Mouse (Mus musculus) midbrain, postnatal 0 days (tissue): ENCODE measurements around the gene Btbd7. TPM values are rescaled to one million over a fixed set of nuclear protein-coding genes. Genes with fewer than 3 reads are reported as not detected.

Experiments used
- ATAC-seq: fragments of 200-750 bp; cut with Nextera tagmentation; 2 replicates; pipeline ENCODE4 v1.8.0; 2017; ENCODE audit warnings: moderate number of reproducible peaks, mild to moderate bottlenecking, moderate TSS enrichment, moderate library complexity; ENCODE audit not compliant: low FRiP score
- DNase-seq: peaks from one replicate; pipeline ENCODE4 v3.0.0-alpha.2; 2015; ENCODE audit warnings: low spot score
- H3K27ac ChIP-seq: fragments of 300-500 bp; sonication (generic); 2 replicates; pipeline ENCODE4 v1.5.1; 2014; ENCODE audit warnings: low read depth, mild to moderate bottlenecking, low read length, mixed read lengths
- H3K27me3 ChIP-seq: fragments of 300-500 bp; sonication (generic); 2 replicates; pipeline ENCODE4 v1.6.1; 2014; ENCODE audit warnings: low read length, control low read depth, mixed read lengths; ENCODE audit not compliant: insufficient read depth
- H3K36me3 ChIP-seq: fragments of 300-500 bp; sonication (generic); 2 replicates; pipeline ENCODE4 v1.6.1; 2014; ENCODE audit warnings: low read length, control low read depth, mixed read lengths; ENCODE audit not compliant: insufficient read depth
- H3K4me1 ChIP-seq: fragments of 300-500 bp; sonication (generic); 2 replicates; pipeline ENCODE4 v1.6.1; 2014; ENCODE audit warnings: mild to moderate bottlenecking, control low read depth, antibody characterized with exemption, low read length, mixed read lengths; ENCODE audit not compliant: insufficient read depth
- H3K4me2 ChIP-seq: fragments of 300-500 bp; sonication (generic); 2 replicates; pipeline ENCODE4 v1.6.1; 2014; ENCODE audit warnings: low read depth, mild to moderate bottlenecking, low read length, mixed read lengths; ENCODE audit not compliant: poor library complexity, severe bottlenecking
- H3K4me3 ChIP-seq: fragments of 300-500 bp; sonication (generic); 2 replicates; pipeline ENCODE4 v1.5.1; 2014; ENCODE audit warnings: low read depth, mild to moderate bottlenecking, low read length, moderate library complexity
- H3K9ac ChIP-seq: fragments of 300-500 bp; sonication (generic); replicated peaks from 2 replicates; pipeline ENCODE4 v1.6.1; 2014; ENCODE audit warnings: mild to moderate bottlenecking, low read length, moderate library complexity, mixed read lengths; ENCODE audit not compliant: poor library complexity, severe bottlenecking
- H3K9me3 ChIP-seq: fragments of 300-500 bp; sonication (generic); 2 replicates; pipeline ENCODE4 v1.6.1; 2016; ENCODE audit warnings: low read length, control low read depth
- CTCF ChIP-seq: IDR thresholded peaks from 2 replicates; pipeline ENCODE4 v1.5.1; 2016; ENCODE audit warnings: antibody characterized with exemption, mild to moderate bottlenecking
- WGBS: fragments of 180-500 bp; shearing (Covaris S2); extraction: QIAGEN DNeasy Blood & Tissue Kit; methylation state at CpG from one replicate; pipeline ENCODE4 v1.1.7; 2014; 5-methylcytosine and 5-hydroxymethylcytosine counted together
- polyA plus RNA-seq: library from polyadenylated mRNA; unstranded; fragments of >200 nt; fragmentation: Nextera tagmentation; extraction: Ambion mirVana; gene quantifications from 2 replicates; pipeline ENCODE4 v1.2.1, GENCODE M21; 2015
- total RNA-seq: library from RNA; depleted of rRNA; stranded (reverse); fragments of >200 nt; gene quantifications from 2 replicates; pipeline ENCODE4 v1.2.3, GENCODE M21; 2014

Gene Btbd7
- total and polyA plus RNA-seq, 2 experiments from 2014 or later, result 9.2 to 32.2 TPM

GRCm38 (mm10) chr12:102838271-102838670 is 40.0 kb downstream of the Btbd7 start:
- TF ChIP-seq CTCF, result no peak
- 97% methylated on average over 9 of the region's 9 CpGs for WGBS
- H3K4me2 ChIP-seq, result no peak overlapping the region
- no peaks in the 10 kb centered on the region for H3K4me1 ChIP-seq
- peaks cover 10% of the 10 kb centered on the region for H3K36me3 ChIP-seq
- no peak overlapping the region for H3K27ac ChIP-seq
- no peak overlapping the region for H3K9ac ChIP-seq
- H3K27me3 ChIP-seq, result no peaks in the 10 kb centered on the region
- ATAC-seq (no peak), DNase-seq (no peak)
- no peak overlapping the region for H3K4me3 ChIP-seq
- no peaks in the 10 kb centered on the region for H3K9me3 ChIP-seq

GRCm38 (mm10) chr12:102832746-102833300 is 45.4 kb downstream of the Btbd7 start:
- Histone ChIP-seq H3K4me1 (no peaks in the 10 kb centered on the region), H3K27me3 (no peaks in the 10 kb centered on the region), H3K9me3 (no peaks in the 10 kb centered on the region), H3K4me3 (no peak overlapping the region), H3K36me3 (0 out of 2 replicates have a peak, but pooled peaks cover under 1% of the 10 kb centered on the region), H3K4me2 (no peak overlapping the region), H3K9ac (no peak overlapping the region), H3K27ac (no peak overlapping the region)
- no peak for TF ChIP-seq CTCF
- WGBS, result 85% methylated on average over 1 of the region's 1 CpGs
- no peak for DNase-seq
- no peak for ATAC-seq

- Histone ChIP-seq H3K9me3 (no peaks in the 10 kb centered on the region), H3K4me2 (no peak overlapping the region), H3K9ac (no peak overlapping the region), H3K4me1 (no peaks in the 10 kb centered on the region), H3K36me3 (no peaks in the 10 kb centered on the region), H3K27ac (no peak overlapping the region), H3K27me3 (no peaks in the 10 kb centered on the region), H3K4me3 (no peak overlapping the region)
- ATAC-seq (no peak), DNase-seq (no peak)
- TF ChIP-seq CTCF, result no peak
- WGBS, result 90% methylated on average over 1 of the region's 1 CpGs
These were observed 46.4 kb downstream of the Btbd7 start for GRCm38 (mm10) chr12:102831888-102832287.

- Histone ChIP-seq H3K9ac (no peak overlapping the region), H3K27ac (no peak overlapping the region), H3K36me3 (no peaks in the 10 kb centered on the region), H3K4me2 (no peak overlapping the region), H3K27me3 (no peaks in the 10 kb centered on the region), H3K9me3 (no peaks in the 10 kb centered on the region), H3K4me3 (no peak overlapping the region), H3K4me1 (no peaks in the 10 kb centered on the region)
- DNase-seq (no peak), ATAC-seq (no peak)
- TF ChIP-seq CTCF, result no peak
- 98% methylated on average over 1 of the region's 1 CpGs for WGBS
These were observed 51.2 kb downstream of the Btbd7 start for GRCm38 (mm10) chr12:102827119-102827518.

- Histone ChIP-seq H3K36me3 (no peaks in the 10 kb centered on the region), H3K9ac (no peak overlapping the region), H3K27me3 (no peaks in the 10 kb centered on the region), H3K4me1 (no peaks in the 10 kb centered on the region), H3K27ac (no peak overlapping the region), H3K4me2 (no peak overlapping the region), H3K4me3 (no peak overlapping the region), H3K9me3 (no peaks in the 10 kb centered on the region)
- DNase-seq, result no peak
- 93% methylated on average over 1 of the region's 1 CpGs for WGBS
- TF ChIP-seq CTCF, result no peak
- no peak for ATAC-seq
These were observed 51.9 kb downstream of the Btbd7 start for GRCm38 (mm10) chr12:102826399-102826798.

- no peak overlapping the region for H3K4me3 ChIP-seq
- no peak overlapping the region for H3K9ac ChIP-seq
- no peak overlapping the region for H3K27ac ChIP-seq
- 72% methylated on average over 1 of the region's 1 CpGs for WGBS
- H3K4me1 ChIP-seq, result no peaks in the 10 kb centered on the region
- H3K9me3 ChIP-seq, result no peaks in the 10 kb centered on the region
- H3K36me3 ChIP-seq, result peaks cover 5% of the 10 kb centered on the region
- DNase-seq (no peak), ATAC-seq (no peak)
- H3K4me2 ChIP-seq, result no peak overlapping the region
- no peaks in the 10 kb centered on the region for H3K27me3 ChIP-seq
- TF ChIP-seq CTCF, result no peak
These were observed 63.4 kb downstream of the Btbd7 start for GRCm38 (mm10) chr12:102814858-102815257.
